Mouse (Mus musculus) liver, embryonic 14.5 days (tissue): ENCODE measurements around the gene Wdr72. TPM values are rescaled to one million over a fixed set of nuclear protein-coding genes. Genes with fewer than 3 reads are reported as not detected.

Source experiments
- ATAC-seq: fragments of 200-750 bp; cut with Nextera tagmentation; 2 replicates; pipeline ENCODE4 v1.8.0; 2017; ENCODE audit warnings: moderate number of reproducible peaks, mild to moderate bottlenecking, moderate library complexity; ENCODE audit not compliant: insufficient read depth
- DNase-seq, 3 experiments: peaks; one replicate each; pipeline ENCODE4 v3.0.0-alpha.2; 2012 to 2013; ENCODE audit warnings: low read depth in 3 of 3, low spot score in 3 of 3
- H3K27ac ChIP-seq: fragments of 300-500 bp; sonication (generic); 2 replicates; pipeline ENCODE4 v1.5.1; 2014; ENCODE audit warnings: moderate library complexity, mild to moderate bottlenecking, control low read depth, inconsistent platforms
- H3K27me3 ChIP-seq: fragments of 300-500 bp; sonication (generic); 2 replicates; pipeline ENCODE4 v1.6.1; 2014; ENCODE audit warnings: mild to moderate bottlenecking, low read length, moderate library complexity; ENCODE audit not compliant: control insufficient read depth, insufficient read depth
- H3K36me3 ChIP-seq: fragments of 300-500 bp; sonication (generic); replicated peaks from 2 replicates; pipeline ENCODE4 v1.6.1; 2014; ENCODE audit warnings: low read depth; ENCODE audit not compliant: control insufficient read depth, insufficient read depth
- H3K4me1 ChIP-seq, 2 experiments: fragments of 200-500 bp in 1 of 2; fragments of 300-500 bp in 1 of 2; sonication (generic) in 1 of 2; replicated peaks; 2 replicates each; pipeline ENCODE4 v1.6.1; 2012 to 2014; ENCODE audit warnings: antibody characterized with exemption in 1 of 2, inconsistent platforms in 1 of 2, low read length in 1 of 2; ENCODE audit not compliant: control insufficient read depth in 2 of 2, insufficient read depth in 2 of 2
- H3K4me2 ChIP-seq: fragments of 300-500 bp; sonication (generic); 2 replicates; pipeline ENCODE4 v1.6.1; 2014; ENCODE audit warnings: low read depth, mild to moderate bottlenecking, control low read depth, moderate library complexity
- H3K4me3 ChIP-seq, 2 experiments: fragments of 200-500 bp in 1 of 2; fragments of 300-500 bp in 1 of 2; sonication (generic) in 1 of 2; 2 replicates each; pipeline ENCODE4 v1.5.1; 2012 to 2014; ENCODE audit warnings: low read depth in 2 of 2, low read length in 2 of 2, mild to moderate bottlenecking in 2 of 2, control low read depth in 1 of 2, inconsistent platforms in 1 of 2, moderate library complexity in 1 of 2; ENCODE audit not compliant: insufficient read depth in 1 of 2
- H3K9ac ChIP-seq: fragments of 300-500 bp; sonication (generic); replicated peaks from 2 replicates; pipeline ENCODE4 v1.6.1; 2014; ENCODE audit warnings: mild to moderate bottlenecking, control low read depth, moderate library complexity
- H3K9me3 ChIP-seq: fragments of 300-500 bp; sonication (generic); 2 replicates; pipeline ENCODE4 v1.6.1; 2016; ENCODE audit warnings: low read length, mixed read lengths; ENCODE audit not compliant: control insufficient read depth
- CTCF ChIP-seq: IDR thresholded peaks from 2 replicates; pipeline ENCODE4 v1.5.1; 2016; ENCODE audit warnings: antibody characterized with exemption, low read depth, control low read depth
- EP300 ChIP-seq: IDR thresholded peaks from 2 replicates; pipeline ENCODE4 v1.6.1; 2016; ENCODE audit warnings: antibody characterized with exemption, low read depth
- WGBS: fragments of 180-500 bp; shearing (Covaris S2); extraction: QIAGEN DNeasy Blood & Tissue Kit; methylation state at CpG from one replicate; pipeline ENCODE4 v1.1.7; 2014; ENCODE audit not compliant: insufficient replicate concordance; 5-methylcytosine and 5-hydroxymethylcytosine counted together
- polyA plus RNA-seq, 2 experiments: library from polyadenylated mRNA; depleted of rRNA in 1 of 2; stranded (reverse) in 1 of 2; unstranded in 1 of 2; fragments of >200 nt; fragmentation: Nextera tagmentation in 1 of 2; extraction: Ambion mirVana in 1 of 2; gene quantifications; 2 replicates each; pipeline versions ENCODE4 v1.2.1 to v1.2.3; 2012 to 2014

Gene Wdr72
- polyA plus RNA-seq, 2 experiments: 0.01 TPM; not detected in 1

DNA sequence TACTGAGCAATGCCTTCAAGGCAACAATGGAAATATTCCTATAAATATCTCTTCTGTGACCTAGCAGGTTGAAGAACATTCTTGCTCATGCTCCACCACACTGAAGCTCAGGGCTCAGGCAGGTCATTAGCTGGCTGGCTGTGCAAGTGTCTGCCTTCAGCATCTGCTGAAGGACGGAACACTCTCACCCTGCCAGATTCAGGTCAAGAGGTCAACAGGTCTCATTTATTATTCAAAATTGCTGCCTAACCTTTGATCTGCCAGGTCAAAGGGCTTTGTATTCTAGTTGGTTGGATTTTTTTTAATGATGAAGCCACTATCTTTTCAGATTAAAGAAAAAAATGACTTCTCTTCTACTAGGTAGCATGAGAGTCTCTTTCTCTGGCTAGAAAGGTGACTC lies 139.3 kb downstream of the Wdr72 start:
- whole genome bisulfite sequencing: 53% methylated on average over 1 of the region's 1 CpGs
- Histone ChIP-seq H3K9ac (no peak overlapping the region), H3K4me2 (no peak overlapping the region), H3K4me1 (no peaks in the 10 kb centered on the region), H3K27ac (no peak overlapping the region), H3K27me3 (no peaks in the 10 kb centered on the region), H3K4me3 (no peak overlapping the region), H3K9me3 (no peaks in the 10 kb centered on the region), H3K36me3 (no peaks in the 10 kb centered on the region)
- ATAC-seq (no peak), DNase-seq (no peak)
- TF ChIP-seq EP300 (no peak), CTCF (no peak)

DNA sequence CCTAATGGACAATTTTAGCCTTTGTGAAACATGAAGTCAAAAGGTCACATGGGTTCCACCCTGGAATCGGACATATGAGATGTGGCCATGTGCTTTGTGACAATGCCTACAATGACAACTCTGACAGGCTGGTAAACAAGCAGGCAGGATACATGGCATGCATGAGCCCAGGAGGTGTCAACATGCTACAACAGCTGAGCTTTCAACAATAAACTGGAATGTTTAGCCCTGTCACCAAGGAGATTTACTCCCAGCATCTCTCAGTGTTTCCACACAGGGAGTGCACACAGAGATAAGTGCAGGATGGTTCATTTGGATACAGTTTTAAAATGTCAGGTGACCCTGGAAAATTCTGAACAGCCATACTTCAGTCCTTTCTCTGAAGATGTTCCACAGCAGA lies 140.4 kb downstream of the Wdr72 start:
- Histone ChIP-seq H3K27ac (no peak overlapping the region), H3K9ac (no peak overlapping the region), H3K4me1 (no peaks in the 10 kb centered on the region), H3K36me3 (no peaks in the 10 kb centered on the region), H3K27me3 (no peaks in the 10 kb centered on the region), H3K4me3 (no peak overlapping the region), H3K4me2 (no peak overlapping the region), H3K9me3 (no peaks in the 10 kb centered on the region)
- TF ChIP-seq CTCF (no peak), EP300 (no peak)
- 68% methylated on average over 1 of the region's 1 CpGs for WGBS
- DNase-seq (no peak), ATAC-seq (no peak)

DNA sequence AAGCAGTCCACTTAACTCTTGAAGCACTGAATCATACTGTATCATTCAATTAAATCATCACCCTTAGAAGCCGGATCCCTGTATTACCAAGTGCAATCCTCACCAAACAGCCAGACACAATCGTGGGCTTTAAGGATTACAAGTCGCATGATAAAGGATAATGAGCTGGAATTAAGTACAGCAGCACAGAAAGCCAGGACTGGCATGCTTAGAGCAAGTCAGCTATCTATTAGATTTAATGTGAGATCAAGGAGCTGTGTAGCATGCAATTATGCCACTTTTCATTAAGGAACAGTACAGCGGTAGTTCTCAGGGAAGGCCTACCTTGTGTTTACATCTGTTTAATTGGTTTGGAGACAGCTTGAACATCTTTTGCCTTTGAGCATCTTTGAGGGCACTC lies 148.2 kb downstream of the Wdr72 start:
- no peak overlapping the region for H3K4me3 ChIP-seq
- no peaks in the 10 kb centered on the region for H3K4me1 ChIP-seq
- no peaks in the 10 kb centered on the region for H3K9me3 ChIP-seq
- no peak for ATAC-seq
- H3K36me3 ChIP-seq: no peaks in the 10 kb centered on the region
- TF ChIP-seq CTCF (no peak), EP300 (no peak)
- no peak overlapping the region for H3K4me2 ChIP-seq
- H3K9ac ChIP-seq: no peak overlapping the region
- H3K27me3 ChIP-seq: no peaks in the 10 kb centered on the region
- no peak for DNase-seq
- WGBS: 62% methylated on average over 4 of the region's 4 CpGs
- no peak overlapping the region for H3K27ac ChIP-seq

DNA sequence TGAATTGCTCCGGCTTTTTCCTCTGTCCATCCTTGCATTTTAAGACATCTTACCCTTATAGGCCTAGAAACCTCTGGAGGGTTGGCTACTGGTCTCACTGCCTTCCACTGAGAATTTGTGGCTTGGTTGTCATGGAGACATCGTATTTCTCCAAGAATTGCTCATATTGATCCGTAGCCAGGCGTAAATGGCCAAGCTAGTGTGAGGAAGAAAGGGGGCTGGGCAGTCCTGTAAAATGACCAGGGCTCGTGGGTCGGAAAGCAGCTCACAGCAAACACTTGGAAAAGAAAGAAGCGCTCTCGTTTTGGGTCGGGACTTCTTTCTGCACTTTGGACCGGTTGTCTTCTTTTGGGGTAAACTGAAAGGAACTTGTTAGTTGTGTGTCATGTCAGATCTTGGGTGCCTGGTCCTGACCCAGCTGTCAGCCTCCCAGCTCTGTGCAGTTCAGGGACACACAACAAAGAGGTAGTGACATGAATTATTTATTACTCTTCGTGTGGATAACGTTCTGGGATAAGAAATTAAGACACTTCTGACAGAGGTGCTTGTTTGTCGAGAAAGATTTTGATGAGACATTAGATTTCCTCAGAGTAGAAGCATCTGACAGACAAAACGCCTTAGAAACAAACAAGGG lies 167.7 kb downstream of the Wdr72 start:
- Histone ChIP-seq H3K36me3 (no peaks in the 10 kb centered on the region), H3K4me1 (no peaks in the 10 kb centered on the region), H3K9me3 (no peaks in the 10 kb centered on the region), H3K4me3 (no peak overlapping the region), H3K27me3 (no peaks in the 10 kb centered on the region), H3K4me2 (no peak overlapping the region), H3K27ac (no peak overlapping the region), H3K9ac (no peak overlapping the region)
- ATAC-seq (no peak), DNase-seq (no peak)
- TF ChIP-seq EP300 (no peak), CTCF (no peak)
- 64% methylated on average over 14 of the region's 14 CpGs for WGBS

DNA sequence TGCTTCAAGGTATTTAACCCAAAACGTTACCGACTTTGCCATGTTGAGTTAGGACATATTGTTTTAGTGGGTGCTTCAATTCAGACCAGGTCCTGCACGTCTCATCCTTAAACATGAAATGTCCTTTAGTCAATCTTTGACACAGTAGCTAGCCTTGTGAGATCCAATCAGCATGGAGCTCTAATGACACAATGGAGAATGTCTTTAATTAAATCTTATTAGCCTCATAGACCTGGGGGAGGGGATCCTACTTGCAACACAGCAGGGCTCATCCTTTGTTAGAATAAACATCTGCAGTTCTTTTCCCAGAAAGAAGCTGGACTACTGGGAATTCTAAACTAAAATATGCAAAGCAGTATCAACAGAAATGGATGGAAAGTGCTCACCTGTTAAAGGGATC lies 171.9 kb downstream of the Wdr72 start:
- H3K9me3 ChIP-seq: no peaks in the 10 kb centered on the region
- no peak overlapping the region for H3K4me2 ChIP-seq
- H3K27me3 ChIP-seq: no peaks in the 10 kb centered on the region
- TF ChIP-seq CTCF (no peak), EP300 (no peak)
- no peaks in the 10 kb centered on the region for H3K36me3 ChIP-seq
- WGBS: 38% methylated on average over 3 of the region's 3 CpGs
- H3K9ac ChIP-seq: no peak overlapping the region
- H3K4me1 ChIP-seq: no peaks in the 10 kb centered on the region
- ATAC-seq (no peak), DNase-seq (no peak)
- H3K4me3 ChIP-seq: no peak overlapping the region
- H3K27ac ChIP-seq: no peak overlapping the region

DNA sequence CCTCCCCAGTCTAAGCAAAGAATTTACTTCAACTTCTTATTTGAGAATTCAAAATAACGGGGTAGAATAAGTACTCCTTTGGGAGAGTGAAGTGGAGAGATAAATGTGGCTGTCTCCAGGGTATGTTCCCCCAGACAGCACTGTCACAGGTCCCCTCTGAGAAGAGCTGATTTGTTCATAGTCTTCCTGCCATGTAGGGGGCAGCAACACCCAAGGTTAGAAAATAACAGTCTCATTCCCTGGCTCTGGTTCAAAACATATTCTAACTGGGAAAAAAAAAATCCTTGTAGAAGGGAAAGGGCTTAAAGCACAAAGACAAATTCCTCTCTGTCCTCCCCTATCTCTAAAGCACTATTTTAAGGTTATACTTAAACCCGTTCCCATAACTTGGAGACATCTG lies 176.1 kb downstream of the Wdr72 start:
- 35% methylated on average over 2 of the region's 2 CpGs for WGBS
- Histone ChIP-seq H3K27ac (no peak overlapping the region), H3K36me3 (no peaks in the 10 kb centered on the region), H3K4me3 (no peak overlapping the region), H3K4me1 (no peaks in the 10 kb centered on the region), H3K9me3 (no peaks in the 10 kb centered on the region), H3K27me3 (no peaks in the 10 kb centered on the region), H3K4me2 (no peak overlapping the region), H3K9ac (no peak overlapping the region)
- DNase-seq (no peak), ATAC-seq (no peak)
- TF ChIP-seq CTCF (no peak; the same call in 1 of the 2 replicates), EP300 (no peak)
